Mouse (Mus musculus) T-cell, adult 2 months (primary cell): ENCODE measurements around the gene Olfr193.
"Not testable (repeated sequence)": the region's sequence is repeated elsewhere in the genome, so short reads cannot be mapped to it uniquely, and the experiment has no call there.

ENCODE experiments used
- DNase-seq: peaks from one replicate; pipeline ENCODE4 v3.0.0; 2022; ENCODE audit warnings: low spot score

Gene Olfr193

GRCm38 (mm10) chr16:59111781-59112180 lies at the start of gene Olfr193:
Olfr193 (minus strand) TSS chr16:59111881.
- DNase-seq = no peak

DNA sequence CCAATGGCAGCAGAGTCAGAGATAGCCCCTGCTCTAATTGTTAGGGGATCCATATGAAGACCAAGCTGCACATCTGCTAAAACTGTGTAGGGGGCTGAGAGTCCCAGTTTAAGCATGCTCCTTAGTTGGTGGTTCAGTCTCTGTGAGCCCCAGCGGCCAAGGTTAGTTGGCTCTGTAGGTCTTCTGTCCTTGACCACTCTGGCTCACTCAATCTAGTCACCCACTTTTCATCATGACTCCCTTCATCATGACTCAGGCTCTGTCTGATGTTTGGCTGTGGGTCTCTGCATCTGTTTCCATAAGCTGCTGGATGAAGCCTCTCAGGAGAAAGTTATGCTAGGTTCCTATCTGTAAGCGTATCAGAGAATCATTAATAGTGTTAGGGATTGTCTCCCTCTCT lies 40.3 kb upstream of the Olfr193 start:
- no peak for DNase-seq

GRCm38 (mm10) chr16:59146746-59147145 lies 35.1 kb upstream of the Olfr193 start, which contains the start of gene Olfr195:
Olfr195 (plus strand) TSS chr16:59147046.
- DNase-seq = no peak

DNA sequence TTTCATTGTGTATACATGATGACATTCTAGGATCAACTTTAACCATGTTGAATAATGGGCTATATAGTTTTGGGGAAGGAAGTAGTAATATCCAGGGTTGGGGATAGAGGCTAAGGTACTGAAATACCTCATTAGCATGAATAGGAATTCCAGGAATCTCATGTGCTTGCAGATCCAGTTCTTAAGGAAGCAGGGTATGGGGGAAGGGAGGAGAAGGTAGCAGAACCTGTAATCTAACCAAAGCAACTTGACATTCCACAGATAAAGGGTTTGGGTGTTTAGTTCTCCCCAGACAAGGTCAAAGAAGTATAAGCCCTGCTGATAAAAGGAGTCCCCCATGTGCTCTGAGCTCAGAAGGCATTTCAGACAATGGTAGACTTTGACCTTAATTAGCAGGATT lies 29.4 kb upstream of the Olfr193 start:
- no peak for DNase-seq

DNA sequence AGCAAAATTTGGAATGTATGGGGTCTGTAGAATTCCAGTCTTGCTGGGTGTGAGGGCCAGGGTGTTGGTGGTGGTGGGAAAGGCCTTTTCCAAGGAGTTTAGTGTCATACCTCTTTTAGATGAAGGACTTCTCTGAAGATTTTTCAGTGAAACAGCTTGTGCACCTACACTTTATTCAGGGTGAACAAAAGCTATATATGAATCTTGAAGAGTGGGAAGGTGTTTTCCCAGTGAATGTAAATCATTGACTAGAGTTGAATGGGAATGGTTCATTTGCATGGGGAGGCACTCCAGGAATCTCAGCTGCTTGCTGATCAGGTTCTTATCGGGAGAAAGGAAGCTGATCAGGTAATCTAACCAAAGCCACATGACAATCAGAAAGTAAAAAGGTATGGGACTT lies 19.1 kb upstream of the Olfr193 start:
- no peak for DNase-seq

DNA sequence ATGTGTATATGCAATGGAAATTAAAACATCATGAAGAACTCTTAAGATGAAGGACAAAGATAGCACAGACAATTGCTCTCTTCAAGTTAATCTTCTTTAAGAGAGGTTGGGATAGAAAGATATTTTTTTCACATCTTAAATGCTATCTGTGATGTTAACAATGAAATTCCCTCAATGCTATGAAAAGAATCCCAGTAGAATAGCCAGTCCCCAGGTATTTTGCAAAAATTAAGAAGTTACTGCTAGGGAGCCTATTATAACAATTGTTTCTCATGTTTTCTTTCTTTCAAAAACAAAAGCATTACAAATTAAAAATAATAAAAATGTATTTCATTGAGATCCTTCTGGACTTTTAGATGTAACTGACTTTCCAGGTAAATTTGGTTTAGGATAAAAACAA lies 9.3 kb upstream of the Olfr193 start, which contains the start of gene Olfr194:
TSS of gene Olfr194 (minus strand) at position 101 of the 400 bp plus-strand sequence.
- DNase-seq = no peak

DNA sequence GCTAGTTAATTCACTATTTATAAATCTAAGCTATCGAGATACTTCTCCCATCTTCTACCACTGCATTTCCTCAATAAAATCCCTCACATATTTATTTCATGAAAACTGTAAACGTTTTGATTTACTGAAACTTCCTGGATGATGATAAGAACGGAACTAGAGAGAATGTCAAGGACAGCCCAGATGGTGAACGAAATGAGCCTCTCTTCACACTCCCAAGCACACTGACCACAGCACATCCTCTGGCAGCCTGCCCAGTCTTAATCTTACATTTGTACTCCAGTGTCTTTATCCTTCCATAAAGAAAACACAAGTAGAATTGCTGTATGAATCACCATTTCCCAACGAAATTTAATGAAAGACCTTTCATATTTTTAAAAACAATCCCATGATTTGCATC lies 3.2 kb downstream of the Olfr193 start:
- not testable (repeated sequence) for DNase-seq

DNA sequence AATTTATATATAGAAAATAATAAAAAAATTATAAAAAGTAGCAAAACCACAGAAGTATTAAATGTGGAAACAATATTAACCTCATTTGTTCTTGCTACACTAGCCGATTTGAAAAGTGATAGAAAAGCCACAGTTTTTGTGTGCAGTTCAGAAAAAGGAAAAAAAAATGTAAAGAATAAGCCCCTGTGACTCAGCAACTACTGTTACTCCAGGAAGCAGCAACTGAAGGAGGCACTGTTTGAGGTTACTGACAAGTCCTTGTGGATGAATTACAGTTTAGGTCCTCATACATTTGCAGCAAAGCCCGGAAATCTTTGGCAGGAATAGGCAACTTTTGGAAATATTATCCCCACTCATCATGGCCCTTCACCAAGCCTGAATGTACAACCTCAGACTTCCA lies 6.4 kb downstream of the Olfr193 start:
- no peak for DNase-seq

DNA sequence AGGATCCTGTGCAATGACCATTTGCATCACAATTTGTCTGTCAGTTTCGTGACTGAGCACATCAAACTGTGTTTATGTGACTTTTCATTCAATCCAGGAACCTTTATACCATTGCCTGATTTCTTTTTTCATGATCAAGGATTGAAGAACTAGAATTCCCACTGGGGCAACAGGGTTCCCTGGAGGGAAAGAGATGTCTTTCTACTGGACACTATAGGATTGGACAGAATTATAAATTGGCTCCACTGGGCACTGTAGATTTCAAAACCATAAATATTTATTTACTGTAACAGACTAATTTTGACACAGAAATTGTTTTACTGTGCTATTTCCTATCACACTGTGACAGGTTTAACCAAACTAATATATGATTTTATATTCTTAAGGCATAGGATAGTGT lies 22.0 kb downstream of the Olfr193 start, which contains the start of gene Olfr191:
TSS of gene Olfr191 (minus strand) at position 101 of the 400 bp plus-strand sequence.
- DNase-seq = not testable (repeated sequence)

DNA sequence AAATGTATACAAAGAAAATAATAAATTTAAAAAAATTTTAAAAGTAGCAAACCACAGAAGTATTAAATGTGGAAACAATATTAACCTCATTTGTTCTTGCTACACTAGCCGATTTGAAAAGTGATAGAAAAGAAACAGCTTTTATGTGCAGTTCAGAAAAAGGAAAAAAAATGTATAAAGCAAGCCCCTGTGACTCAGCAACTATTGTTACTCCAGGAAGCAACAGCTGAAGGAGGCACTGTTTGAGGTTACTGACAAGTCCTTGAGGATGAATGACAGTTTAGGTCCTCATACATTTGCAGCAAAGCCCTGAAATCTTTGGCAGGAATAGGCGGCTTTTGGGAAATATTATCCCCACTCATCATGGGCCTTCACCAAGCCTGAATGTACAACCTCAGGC lies 30.6 kb downstream of the Olfr193 start:
- not testable (repeated sequence) for DNase-seq

GRCm38 (mm10) chr16:59077905-59078304 lies 33.8 kb downstream of the Olfr193 start, which contains the start of gene Olfr190:
Olfr190 (minus strand) TSS chr16:59078005.
- DNase-seq = no peak

GRCm38 (mm10) chr16:59073520-59073919 lies 38.2 kb downstream of the Olfr193 start:
- no peak for DNase-seq

DNA sequence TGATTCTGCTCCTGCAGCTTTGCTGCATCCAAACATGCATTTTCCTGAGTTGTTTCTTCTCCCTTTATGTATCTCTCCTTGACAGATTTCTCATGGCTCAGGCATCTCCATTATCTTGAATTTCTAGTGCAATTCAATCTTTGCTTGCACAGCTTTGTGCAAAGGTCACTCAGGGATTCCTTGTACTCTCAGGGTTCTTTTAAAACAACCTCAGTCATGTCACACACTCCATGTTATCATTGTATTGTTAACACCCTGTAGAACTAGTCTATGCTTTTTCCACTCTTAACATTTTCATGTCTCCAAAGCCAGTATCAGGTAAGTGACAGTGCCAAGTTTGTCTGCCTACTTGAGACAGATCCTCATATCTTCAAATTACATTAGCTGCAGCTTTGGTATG lies 39.9 kb downstream of the Olfr193 start:
- no peak for DNase-seq

DNA sequence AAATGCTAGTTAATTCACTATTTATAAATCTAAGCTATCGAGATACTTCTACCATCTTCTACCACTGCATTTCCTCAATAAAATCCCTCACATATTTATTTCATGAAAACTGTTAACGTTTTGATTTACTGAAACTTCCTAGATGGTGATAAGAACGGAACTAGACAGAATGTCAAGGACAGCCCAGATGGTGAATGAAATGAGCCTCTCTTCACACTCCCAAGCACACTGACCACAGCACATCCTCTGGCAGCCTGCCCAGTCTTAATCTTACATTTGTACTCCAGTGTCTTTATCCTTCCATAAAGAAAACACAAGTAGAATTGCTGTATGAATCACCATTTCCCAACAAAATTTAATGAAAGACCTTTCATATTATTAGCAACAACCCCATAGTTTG lies 49.3 kb downstream of the Olfr193 start:
- DNase-seq = not testable (repeated sequence)
